Mouse (Mus musculus): ENCODE results near the gene Phf7. TPM values are rescaled to one million over a fixed set of nuclear protein-coding genes. Genes with fewer than 3 reads are reported as not detected.
A peak's percentile ranks its signal among the peaks of the same experiment; 100 is the strongest.

Phf7 gene
- polyA plus RNA-seq, 1 experiment from 2014 or later, result 14.4 TPM

- peak within 1 kb of the TSS; percentile 78; the same call in 1 of the 2 replicates for H3K4me3 ChIP-seq (ENCODE audit: low read depth, low read length)
- no peak for DNase-seq (ENCODE audit: low spot score)
- no peak for ATAC-seq (replicated peaks; ENCODE audit: low FRiP score, low TSS enrichment, low read depth)
- peaks cover 12% of the 10 kb centered on the region for H3K4me1 ChIP-seq (replicated peaks; ENCODE audit: control insufficient read depth, insufficient read depth, low read length)
- peak within 1 kb of the TSS; percentile 73 for H3K4me2 ChIP-seq (ENCODE audit: low read length)
- no peak within 1 kb of the TSS for H3K27ac ChIP-seq (ENCODE audit: low read depth)
- WGBS, result 56% methylated on average over 2 of the region's 2 CpGs
- peaks cover 13% of the 10 kb centered on the region for H3K36me3 ChIP-seq (ENCODE audit: control insufficient read depth, insufficient read depth, low read length)
- no peaks in the 10 kb centered on the region for H3K9me3 ChIP-seq (ENCODE audit: control insufficient read depth, low read length)
- H3K27me3 ChIP-seq (replicated peaks; ENCODE audit: control insufficient read depth, insufficient read depth, low read length), result no peaks in the 10 kb centered on the region
- H3K9ac ChIP-seq (ENCODE audit: low read length), result no peak within 1 kb of the TSS; the same call in 1 of the 2 replicates
Measured at GRCm38 (mm10) chr14:31208084-31208483, 43.0 kb downstream of the Phf7 start, which contains the start of gene Tnnc1. Gene Tnnc1, plus strand, starts transcription at chr14:31208312.

GRCm38 (mm10) chr14:31207070-31207830, 43.9 kb downstream of the Phf7 start:
- H3K4me2 ChIP-seq (ENCODE audit: low read length), result peak overlapping the region; percentile 73
- H3K27me3 ChIP-seq (replicated peaks; ENCODE audit: control insufficient read depth, insufficient read depth, low read length), result no peaks in the 10 kb centered on the region
- no peaks in the 10 kb centered on the region for H3K9me3 ChIP-seq (ENCODE audit: control insufficient read depth, low read length)
- peak overlapping the region; percentile 97 for H3K9ac ChIP-seq (ENCODE audit: low read length)
- no peak overlapping the region for H3K27ac ChIP-seq (ENCODE audit: low read depth)
- ATAC-seq (replicated peaks; ENCODE audit: low FRiP score, low TSS enrichment, low read depth) (0 out of 2 replicates have a peak, but pooled peaks have one; percentile 6), DNase-seq (ENCODE audit: low spot score) (no peak)
- H3K36me3 ChIP-seq (ENCODE audit: control insufficient read depth, insufficient read depth, low read length), result peaks cover 22% of the 10 kb centered on the region
- peaks cover 12% of the 10 kb centered on the region for H3K4me1 ChIP-seq (replicated peaks; ENCODE audit: control insufficient read depth, insufficient read depth, low read length)
- peak overlapping the region; percentile 78 for H3K4me3 ChIP-seq (ENCODE audit: low read depth, low read length)
- 78% methylated on average over 13 of the region's 13 CpGs for WGBS

GRCm38 (mm10) chr14:31206472-31206981, 44.6 kb downstream of the Phf7 start:
- Histone ChIP-seq H3K27me3 (replicated peaks; ENCODE audit: control insufficient read depth, insufficient read depth, low read length) (no peaks in the 10 kb centered on the region), H3K9me3 (ENCODE audit: control insufficient read depth, low read length) (no peaks in the 10 kb centered on the region), H3K4me2 (ENCODE audit: low read length) (peak overlapping the region; percentile 73), H3K36me3 (ENCODE audit: control insufficient read depth, insufficient read depth, low read length) (peaks cover 29% of the 10 kb centered on the region), H3K9ac (ENCODE audit: low read length) (peak overlapping the region; percentile 97), H3K4me3 (ENCODE audit: low read depth, low read length) (peak overlapping the region; percentile 78), H3K4me1 (replicated peaks; ENCODE audit: control insufficient read depth, insufficient read depth, low read length) (peaks cover 12% of the 10 kb centered on the region), H3K27ac (ENCODE audit: low read depth) (peak overlapping the region; percentile 78)
- 1% methylated on average over 47 of the region's 48 CpGs for WGBS
- ATAC-seq (replicated peaks; ENCODE audit: low FRiP score, low TSS enrichment, low read depth) (peak; percentile 71), DNase-seq (ENCODE audit: low spot score) (peak; percentile 94)

- Histone ChIP-seq H3K4me3 (ENCODE audit: low read depth, low read length) (peak overlapping the region; percentile 78), H3K9me3 (ENCODE audit: control insufficient read depth, low read length) (no peaks in the 10 kb centered on the region), H3K27me3 (replicated peaks; ENCODE audit: control insufficient read depth, insufficient read depth, low read length) (no peaks in the 10 kb centered on the region), H3K4me1 (replicated peaks; ENCODE audit: control insufficient read depth, insufficient read depth, low read length) (peaks cover 12% of the 10 kb centered on the region), H3K36me3 (ENCODE audit: control insufficient read depth, insufficient read depth, low read length) (peaks cover 36% of the 10 kb centered on the region), H3K27ac (ENCODE audit: low read depth) (peak overlapping the region; percentile 78), H3K9ac (ENCODE audit: low read length) (peak overlapping the region; percentile 97), H3K4me2 (ENCODE audit: low read length) (peak overlapping the region; percentile 73)
- ATAC-seq (replicated peaks; ENCODE audit: low FRiP score, low TSS enrichment, low read depth), result peak; percentile 63
- WGBS, result under 1% methylated on average over 39 of the region's 39 CpGs
- DNase-seq (ENCODE audit: low spot score), result peak; percentile 80
Measured at GRCm38 (mm10) chr14:31205562-31206467, 45.3 kb downstream of the Phf7 start.

GRCm38 (mm10) chr14:31205244-31205561, 45.9 kb downstream of the Phf7 start:
- Histone ChIP-seq H3K27me3 (replicated peaks; ENCODE audit: control insufficient read depth, insufficient read depth, low read length) (no peaks in the 10 kb centered on the region), H3K4me2 (ENCODE audit: low read length) (peak overlapping the region; percentile 73), H3K27ac (ENCODE audit: low read depth) (peak overlapping the region; percentile 78), H3K4me3 (ENCODE audit: low read depth, low read length) (peak overlapping the region; percentile 78), H3K4me1 (replicated peaks; ENCODE audit: control insufficient read depth, insufficient read depth, low read length) (peaks cover 12% of the 10 kb centered on the region), H3K36me3 (ENCODE audit: control insufficient read depth, insufficient read depth, low read length) (peaks cover 42% of the 10 kb centered on the region), H3K9me3 (ENCODE audit: control insufficient read depth, low read length) (no peaks in the 10 kb centered on the region), H3K9ac (ENCODE audit: low read length) (peak overlapping the region; percentile 97)
- DNase-seq (ENCODE audit: low spot score) (no peak), ATAC-seq (replicated peaks; ENCODE audit: low FRiP score, low TSS enrichment, low read depth) (0 out of 2 replicates have a peak, but pooled peaks have one; percentile 7)
- WGBS, result 11% methylated on average over 8 of the region's 8 CpGs

- H3K4me2 ChIP-seq (ENCODE audit: low read length), result peak overlapping the region; percentile 73
- no peaks in the 10 kb centered on the region for H3K27me3 ChIP-seq (replicated peaks; ENCODE audit: control insufficient read depth, insufficient read depth, low read length)
- 59% methylated on average over 4 of the region's 4 CpGs for WGBS
- peak overlapping the region; percentile 78 for H3K27ac ChIP-seq (ENCODE audit: low read depth)
- ATAC-seq (replicated peaks; ENCODE audit: low FRiP score, low TSS enrichment, low read depth), result no peak
- peak overlapping the region; percentile 97 for H3K9ac ChIP-seq (ENCODE audit: low read length)
- H3K4me3 ChIP-seq (ENCODE audit: low read depth, low read length), result peak overlapping the region; percentile 78
- no peak for DNase-seq (ENCODE audit: low spot score)
- H3K4me1 ChIP-seq (replicated peaks; ENCODE audit: control insufficient read depth, insufficient read depth, low read length), result peaks cover 12% of the 10 kb centered on the region
- no peaks in the 10 kb centered on the region for H3K9me3 ChIP-seq (ENCODE audit: control insufficient read depth, low read length)
- H3K36me3 ChIP-seq (ENCODE audit: control insufficient read depth, insufficient read depth, low read length), result peaks cover 46% of the 10 kb centered on the region
Measured at GRCm38 (mm10) chr14:31204844-31205243, 46.3 kb downstream of the Phf7 start.

GRCm38 (mm10) chr14:31200038-31200437, 51.1 kb downstream of the Phf7 start:
- no peak overlapping the region for H3K27ac ChIP-seq (ENCODE audit: low read depth)
- H3K9ac ChIP-seq (ENCODE audit: low read length), result no peak overlapping the region
- H3K9me3 ChIP-seq (ENCODE audit: control insufficient read depth, low read length), result no peaks in the 10 kb centered on the region
- DNase-seq (ENCODE audit: low spot score) (no peak), ATAC-seq (replicated peaks; ENCODE audit: low FRiP score, low TSS enrichment, low read depth) (no peak)
- H3K27me3 ChIP-seq (replicated peaks; ENCODE audit: control insufficient read depth, insufficient read depth, low read length), result no peaks in the 10 kb centered on the region
- no peak overlapping the region for H3K4me3 ChIP-seq (ENCODE audit: low read depth, low read length)
- WGBS, result 81% methylated on average over 3 of the region's 3 CpGs
- H3K36me3 ChIP-seq (ENCODE audit: control insufficient read depth, insufficient read depth, low read length), result peaks cover 86% of the 10 kb centered on the region
- no peak overlapping the region for H3K4me2 ChIP-seq (ENCODE audit: low read length)
- H3K4me1 ChIP-seq (replicated peaks; ENCODE audit: control insufficient read depth, insufficient read depth, low read length), result peaks cover 7% of the 10 kb centered on the region

- Histone ChIP-seq H3K4me1 (replicated peaks; ENCODE audit: control insufficient read depth, insufficient read depth, low read length) (peaks cover 7% of the 10 kb centered on the region), H3K27ac (ENCODE audit: low read depth) (no peak overlapping the region), H3K4me2 (ENCODE audit: low read length) (no peak overlapping the region), H3K27me3 (replicated peaks; ENCODE audit: control insufficient read depth, insufficient read depth, low read length) (no peaks in the 10 kb centered on the region), H3K4me3 (ENCODE audit: low read depth, low read length) (no peak overlapping the region), H3K36me3 (ENCODE audit: control insufficient read depth, insufficient read depth, low read length) (peaks cover 91% of the 10 kb centered on the region), H3K9ac (ENCODE audit: low read length) (no peak overlapping the region), H3K9me3 (ENCODE audit: control insufficient read depth, low read length) (no peaks in the 10 kb centered on the region)
- ATAC-seq (replicated peaks; ENCODE audit: low FRiP score, low TSS enrichment, low read depth), result no peak
- no peak for DNase-seq (ENCODE audit: low spot score)
- 92% methylated on average over 7 of the region's 7 CpGs for WGBS
Measured at GRCm38 (mm10) chr14:31199599-31199998, 51.5 kb downstream of the Phf7 start.
